Mouse (Mus musculus) left cerebral cortex, adult 2 months (tissue): ENCODE measurements at regions not wholly inside any gene's neighbourhood (a gene's known extent, or its start where the extent isn't known, plus 50 kb on each side); places are given as distances from the start of the nearest gene placed in this dataset.
"Not testable (repeated sequence)": the region's sequence is repeated elsewhere in the genome, so short reads cannot be mapped to it uniquely, and the experiment has no call there.

Experiments used
- DNase-seq, 2 experiments: peaks; one replicate each; pipeline ENCODE4 v3.0.0; 2021 to 2022; ENCODE audit warnings: low spot score in 2 of 2, mixed read lengths in 1 of 2; ENCODE audit errors: extremely low spot score in 1 of 2
- H3K27ac ChIP-seq: fragments of 200-600 bp; 2 replicates; pipeline ENCODE4 v1.8.1; 2022
- H3K4me3 ChIP-seq: fragments of 200-600 bp; 2 replicates; pipeline ENCODE4 v1.8.1; 2022
- CTCF ChIP-seq: fragments of 200-600 bp; IDR thresholded peaks from 2 replicates; pipeline ENCODE4 v1.8.1; 2022; ENCODE audit warnings: antibody characterized with exemption, mild to moderate bottlenecking, moderate library complexity
- intact Hi-C: fragments of 180-260 bp; cut with DNase I; formaldehyde crosslinking; loops from one replicate; pipeline ENCODE4 v1.15.1; 2025

DNA sequence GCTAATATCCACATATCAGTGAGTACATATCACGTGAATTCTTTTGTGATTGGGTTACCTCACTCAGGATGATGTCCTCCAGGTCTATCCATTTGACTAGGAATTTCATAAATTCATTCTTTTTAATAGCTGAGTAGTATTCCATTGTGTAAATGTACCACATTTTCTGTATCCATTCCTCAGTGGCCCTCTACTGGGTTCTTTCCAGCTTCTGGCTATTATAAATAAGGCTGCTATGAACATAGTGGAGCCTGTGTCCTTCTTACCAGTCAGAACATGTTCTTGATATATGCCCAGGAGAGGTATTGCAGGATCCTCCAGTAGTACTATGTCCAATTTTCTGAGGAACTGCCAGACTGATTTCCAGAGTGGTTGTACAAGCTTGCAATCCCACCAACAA, 884.0 kb upstream of the Lrrc4c start:
- H3K27ac ChIP-seq, intact Hi-C loops, H3K4me3 ChIP-seq, DNase-seq: not testable (repeated sequence)

GRCm38 (mm10) chr2:95440957-95441356, 877.0 kb upstream of the Lrrc4c start:
- Histone ChIP-seq H3K4me3 (no peak overlapping the region), H3K27ac (no peak overlapping the region)
- no peak for DNase-seq
- no peak for TF ChIP-seq CTCF
- intact Hi-C loops: no loop called here

DNA sequence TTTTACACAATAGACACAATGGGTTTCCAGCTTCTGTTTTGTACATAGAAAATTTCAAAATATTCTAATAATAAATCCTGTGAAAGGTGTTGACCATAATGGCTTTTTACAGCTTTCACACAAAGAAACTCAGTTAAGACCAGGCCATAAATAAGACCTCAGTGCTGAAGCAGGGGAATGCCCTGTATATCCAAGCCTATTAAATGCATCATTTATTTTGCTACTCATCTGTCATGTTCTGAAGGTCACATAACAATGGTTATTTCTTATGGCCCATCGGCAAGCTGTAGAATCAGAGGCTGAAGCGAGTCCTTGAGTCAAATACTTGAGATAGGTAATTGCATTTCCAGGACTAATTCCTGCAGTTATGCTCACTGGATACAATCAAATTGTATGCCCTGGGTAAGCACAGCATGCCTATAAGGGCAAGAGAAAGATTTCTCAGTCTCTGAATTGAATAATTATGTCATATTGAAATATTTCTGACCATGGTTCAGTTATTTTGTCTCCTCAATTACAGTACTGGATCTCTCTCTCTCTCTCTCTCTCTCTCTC, 874.6 kb upstream of the Lrrc4c start:
- DNase-seq: no peak
- H3K27ac ChIP-seq: no peak overlapping the region
- H3K4me3 ChIP-seq: no peak overlapping the region
- intact Hi-C loops: no loop called here
- no peak for TF ChIP-seq CTCF

GRCm38 (mm10) chr2:95448897-95449296, 869.1 kb upstream of the Lrrc4c start:
- peak; percentile 9 to 11 for DNase-seq

DNA sequence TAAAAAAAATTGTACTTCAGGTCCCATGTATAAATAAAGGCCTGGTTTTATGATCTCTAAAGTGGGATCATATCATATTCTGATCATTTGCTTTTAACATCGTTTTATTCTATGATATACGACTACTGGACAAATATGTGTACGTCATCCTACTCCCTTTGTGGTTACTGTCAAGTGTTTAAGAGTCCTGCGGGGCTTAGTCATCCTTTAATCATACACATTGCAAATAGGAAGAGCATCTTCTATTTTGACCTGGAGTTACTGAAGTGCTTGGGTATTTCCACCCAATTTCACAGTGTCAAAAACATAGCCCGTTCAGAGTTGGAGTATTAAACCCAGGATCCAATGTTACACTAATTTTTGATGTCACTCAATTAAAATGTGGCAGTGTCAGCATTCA, 838.1 kb upstream of the Lrrc4c start:
- Histone ChIP-seq H3K27ac (no peak overlapping the region), H3K4me3 (no peak overlapping the region)
- intact Hi-C loops: no loop called here
- no peak for TF ChIP-seq CTCF
- DNase-seq: no peak

More at GRCm38 (mm10) chr2:95448897-95449296, 869.1 kb upstream of the Lrrc4c start:
- Histone ChIP-seq H3K4me3 (no peak overlapping the region), H3K27ac (no peak overlapping the region)
- TF ChIP-seq CTCF: no peak; the same call in none of the 2 replicates
- intact Hi-C loops: no loop called here

- H3K27ac ChIP-seq: no peak overlapping the region
- TF ChIP-seq CTCF: no peak
- intact Hi-C loops: no loop called here
- no peak overlapping the region for H3K4me3 ChIP-seq
- DNase-seq: no peak
These were observed 834.6 kb upstream of the Lrrc4c start for GRCm38 (mm10) chr2:95483397-95483796.

GRCm38 (mm10) chr2:95487580-95488135, 830.3 kb upstream of the Lrrc4c start:
- intact Hi-C loops: no loop called here
- H3K27ac ChIP-seq: no peak overlapping the region
- H3K4me3 ChIP-seq: no peak overlapping the region
- DNase-seq: no peak
- TF ChIP-seq CTCF: no peak

GRCm38 (mm10) chr2:95494026-95494697, 823.8 kb upstream of the Lrrc4c start:
- intact Hi-C loops: no loop called here
- Histone ChIP-seq H3K27ac (no peak overlapping the region), H3K4me3 (no peak overlapping the region)
- no peak for TF ChIP-seq CTCF
- DNase-seq: no peak

GRCm38 (mm10) chr2:95494698-95495088, 823.3 kb upstream of the Lrrc4c start:
- Histone ChIP-seq H3K4me3 (no peak overlapping the region), H3K27ac (no peak overlapping the region)
- TF ChIP-seq CTCF: peak; percentile 17
- no peak for DNase-seq
- intact Hi-C loops: no loop called here

GRCm38 (mm10) chr2:95511286-95511685, 806.7 kb upstream of the Lrrc4c start:
- no peak for DNase-seq
- Histone ChIP-seq H3K27ac (no peak overlapping the region), H3K4me3 (no peak overlapping the region)
- TF ChIP-seq CTCF: no peak
- intact Hi-C loops: no loop called here

- Histone ChIP-seq H3K4me3 (no peak overlapping the region), H3K27ac (no peak overlapping the region)
- DNase-seq: no peak
- TF ChIP-seq CTCF: no peak
- intact Hi-C loops: no loop called here
These were observed 796.3 kb upstream of the Lrrc4c start for GRCm38 (mm10) chr2:95521624-95522023.

DNA sequence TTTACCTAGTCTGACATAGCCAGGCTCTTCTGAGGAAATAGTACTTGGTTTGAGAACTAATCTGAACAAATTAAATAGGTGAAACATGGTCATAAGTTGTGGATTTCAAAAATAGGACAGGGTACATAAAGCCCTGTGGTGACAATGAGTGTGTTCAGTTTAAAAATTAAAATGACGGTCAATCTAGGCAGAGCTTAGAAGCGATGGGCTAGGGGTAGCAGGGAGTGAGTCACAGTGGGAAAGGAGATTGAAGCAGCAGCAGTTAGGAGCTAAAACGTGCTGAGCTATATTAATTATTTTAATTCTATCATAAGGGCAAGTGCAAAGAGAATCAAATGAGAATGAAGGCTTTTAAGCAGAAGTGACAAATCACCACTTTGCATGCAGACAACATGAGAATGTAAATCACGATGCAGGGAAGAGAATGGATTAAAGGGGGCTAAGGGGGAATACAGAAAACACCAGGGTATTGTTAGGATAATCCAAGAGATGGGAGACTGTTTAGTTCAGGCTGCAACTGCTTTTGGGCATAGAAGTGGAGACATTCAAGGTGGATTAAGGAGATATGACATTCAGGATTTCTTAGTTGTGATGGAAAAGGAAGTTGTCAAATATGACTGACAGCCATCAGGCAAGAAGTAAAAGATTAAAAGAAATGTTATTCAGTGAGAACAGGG, 793.2 kb upstream of the Lrrc4c start:
- intact Hi-C loops: no loop called here
- no peak for TF ChIP-seq CTCF
- no peak overlapping the region for H3K4me3 ChIP-seq
- H3K27ac ChIP-seq: no peak overlapping the region
- DNase-seq: no peak
